Mouse (Mus musculus) v-Abl transformed pro-B cells (cell line): ENCODE measurements around the gene Det1.

Experiments
- in situ Hi-C, 2 experiments: fragments of 400-800 bp; cut with MboI; formaldehyde crosslinking; loops; one replicate each; pipeline ENCODE4 v1.15.1; 2025; ENCODE audit not compliant: unreplicated experiment in 2 of 2

Det1 gene

DNA sequence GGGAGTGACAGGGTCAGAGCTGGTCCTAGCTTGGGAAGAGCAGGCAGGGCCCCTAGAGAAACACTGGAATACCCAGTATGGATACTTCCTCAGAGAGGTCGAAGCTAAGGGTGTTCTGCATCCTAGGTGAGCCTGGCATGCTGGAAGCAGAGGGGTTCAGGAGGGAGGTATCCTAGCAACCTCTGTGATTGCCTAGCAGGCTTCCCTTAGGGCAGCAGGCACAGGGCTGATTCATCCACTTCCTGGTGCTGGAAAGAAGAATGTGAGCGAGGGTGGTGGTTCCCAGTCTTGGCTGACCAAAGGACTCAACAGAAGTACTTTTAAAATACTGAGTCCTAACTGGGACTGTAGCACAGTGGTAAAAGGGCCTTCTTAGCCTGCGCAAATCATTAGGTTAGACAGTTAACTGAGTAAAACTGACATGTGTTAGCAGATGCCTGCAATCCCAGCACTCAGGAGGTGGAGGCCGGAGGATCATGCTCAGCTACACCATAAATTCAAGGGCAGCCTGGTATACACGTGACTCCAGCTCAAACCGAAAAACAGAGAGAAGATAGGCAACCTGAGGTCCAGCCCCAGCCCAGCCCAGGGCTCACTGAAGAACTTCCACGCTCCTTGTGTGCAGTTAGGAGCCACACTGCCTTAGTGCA lies 16.9 kb upstream of the Det1 start:
- in situ Hi-C loops = no loop called here

DNA sequence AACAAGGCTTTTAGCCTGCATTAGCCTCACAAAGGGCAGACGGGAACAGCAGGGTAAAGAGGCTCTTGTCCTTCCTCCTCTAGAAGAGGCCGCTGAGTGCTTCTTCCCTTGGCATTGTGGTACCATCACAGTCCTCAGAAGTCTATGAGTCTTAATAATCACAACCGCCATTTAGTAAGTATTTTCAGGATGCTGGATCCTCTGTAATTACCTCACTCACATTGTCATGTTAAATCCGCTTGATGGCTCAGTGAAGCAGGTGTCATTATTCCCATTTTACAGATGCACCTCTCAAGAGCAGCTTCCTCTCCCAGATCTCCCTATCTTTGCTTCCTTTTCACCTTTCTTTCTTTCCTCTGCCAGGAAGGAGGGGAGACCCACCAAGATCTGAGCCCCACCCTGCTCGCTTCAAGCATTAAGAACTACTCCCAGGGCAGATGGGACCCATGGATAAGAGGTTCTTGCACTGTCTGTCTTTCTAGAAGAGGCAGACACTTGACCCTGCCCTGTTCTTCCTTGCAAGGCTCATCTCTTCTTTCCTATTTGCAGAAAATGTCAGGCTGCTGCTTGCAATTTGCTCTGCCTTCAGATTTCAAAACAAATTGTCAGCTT lies 8.1 kb upstream of the Det1 start:
- in situ Hi-C loops = no loop called here

DNA sequence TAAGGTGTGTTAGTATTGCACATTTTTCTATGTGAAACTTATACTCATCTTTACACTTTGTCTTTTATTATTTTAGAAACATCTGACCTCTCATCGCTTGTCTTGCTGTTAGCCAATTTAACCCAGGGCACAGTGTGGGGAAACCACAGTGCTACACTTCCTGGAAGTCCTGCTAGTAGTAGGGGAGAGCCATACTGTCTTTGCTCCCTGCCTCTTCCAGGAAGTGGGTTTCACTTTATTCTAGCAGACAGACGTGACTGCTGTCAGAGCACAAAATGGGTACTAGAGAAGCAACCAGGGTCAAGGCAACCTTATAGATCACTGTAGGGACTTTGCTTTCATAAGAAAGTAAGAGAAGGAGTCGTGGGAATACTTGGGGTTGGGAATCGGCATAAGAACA lies 7.0 kb upstream of the Det1 start:
- in situ Hi-C loops = loop anchor here in 1 of 2 experiments (5.0 kb wide), 1 partner anchor 62 kb away; no protein-coding TSS in a partner anchor

GRCm38 (mm10) chr7:78846066-78846716 lies 872 bp downstream of the Det1 start:
- in situ Hi-C loops = loop anchor here in 1 of 2 experiments (10.0 kb wide), 2 partner anchors 49 to 51 kb away; partner anchors contain the start of gene Aen

- in situ Hi-C loops = loop anchor here in 1 of 2 experiments (10.0 kb wide), 2 partner anchors 47 to 53 kb away; partner anchors contain the start of gene Aen
Observed at GRCm38 (mm10) chr7:78841601-78842000, 5.5 kb downstream of the Det1 start.

DNA sequence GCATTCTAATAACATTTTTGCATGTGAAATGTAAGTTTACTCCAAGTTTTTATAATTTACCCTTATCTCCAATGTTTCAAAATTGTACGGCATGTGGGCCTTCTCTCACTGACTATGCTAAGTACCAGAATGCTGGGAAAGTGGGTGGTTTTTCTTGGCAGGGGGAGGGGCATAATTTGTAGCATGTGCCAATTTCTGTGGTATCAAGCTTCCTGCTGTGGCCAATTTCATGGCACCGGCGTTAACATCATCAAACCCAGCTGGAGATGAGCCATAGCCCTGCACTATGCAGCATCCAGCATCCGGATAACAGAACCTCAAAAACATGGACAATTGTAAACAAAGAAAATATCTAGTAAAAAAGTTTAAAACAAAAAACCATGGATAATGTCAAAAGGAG lies 9.8 kb downstream of the Det1 start:
- in situ Hi-C loops = no loop called here

DNA sequence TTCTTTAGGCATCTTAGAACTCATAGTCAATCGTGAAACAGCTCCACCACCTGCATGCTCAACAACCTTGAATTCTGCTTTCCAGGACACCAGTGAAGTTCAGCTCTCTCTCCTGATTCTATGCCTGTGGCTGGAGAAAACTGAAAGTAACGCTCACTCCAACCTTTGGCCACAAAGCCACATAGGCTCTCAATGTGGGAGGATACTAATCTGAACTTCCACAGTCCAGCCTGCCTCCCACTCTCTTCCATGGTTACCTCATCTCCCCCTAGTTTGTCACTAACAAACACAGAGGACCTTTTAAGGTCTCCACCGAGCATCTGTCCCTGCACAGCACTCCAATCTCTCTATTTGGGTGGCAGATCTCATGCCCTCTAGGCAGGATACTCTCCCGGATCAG lies 11.4 kb downstream of the Det1 start:
- in situ Hi-C loops = no loop called here

- in situ Hi-C loops = no loop called here
Observed at GRCm38 (mm10) chr7:78827749-78828362, 19.2 kb downstream of the Det1 start.

DNA sequence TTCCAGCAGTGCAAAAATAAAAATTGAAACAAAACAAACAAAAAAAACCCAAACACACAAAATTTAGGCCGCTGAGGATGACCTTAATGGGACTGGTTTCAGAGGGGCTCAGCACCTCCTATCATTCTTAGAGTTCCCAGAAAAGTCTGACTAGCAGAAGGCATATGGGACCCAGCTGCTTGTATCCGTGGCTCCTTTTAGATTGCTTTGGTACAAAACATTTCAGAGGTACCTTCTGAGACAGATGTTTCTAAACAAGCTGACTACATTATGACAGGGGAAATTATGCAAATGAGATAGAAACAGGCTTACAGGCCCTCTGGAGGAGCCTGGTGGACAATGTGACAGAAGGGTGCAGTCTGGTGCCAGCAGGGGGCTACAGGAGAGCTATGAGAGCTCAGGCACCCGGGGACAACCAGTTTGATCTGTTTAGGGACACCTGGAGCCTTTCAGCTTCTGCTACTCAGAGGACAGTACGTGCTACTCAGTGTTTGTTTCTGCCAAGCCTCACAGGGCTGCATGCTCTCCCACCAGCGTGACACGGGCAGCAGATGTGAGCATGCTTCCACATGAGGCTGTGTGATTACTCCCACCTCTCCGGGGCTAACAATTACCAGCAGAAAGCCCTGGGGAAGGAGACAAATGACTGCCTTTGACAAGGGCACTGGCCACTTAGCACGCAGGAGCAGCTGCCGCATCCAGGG lies 20.2 kb downstream of the Det1 start:
- in situ Hi-C loops = no loop called here

- in situ Hi-C loops = no loop called here
Observed at GRCm38 (mm10) chr7:78818336-78818735, 28.7 kb downstream of the Det1 start.

GRCm38 (mm10) chr7:78814766-78815165 lies 32.3 kb downstream of the Det1 start:
- in situ Hi-C loops = no loop called here

DNA sequence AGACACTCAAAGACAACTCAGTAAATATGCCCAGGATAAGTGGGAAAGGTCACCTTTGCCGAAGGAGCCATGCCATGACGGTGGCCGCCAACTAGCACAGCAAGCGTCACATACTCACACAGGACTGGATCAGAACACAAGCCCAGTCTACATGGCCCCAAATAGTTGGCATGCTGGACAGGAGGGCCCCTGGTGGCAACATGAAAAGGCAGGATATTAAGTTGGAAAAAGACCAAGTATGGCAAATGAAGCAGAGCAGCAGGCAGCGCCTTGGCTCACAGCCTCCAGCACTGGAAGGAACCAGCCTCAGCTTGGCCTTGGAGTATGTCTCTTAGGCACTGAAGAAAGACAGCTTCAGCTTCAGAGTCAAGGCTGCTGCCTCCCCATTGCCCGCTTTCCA lies 33.3 kb downstream of the Det1 start:
- in situ Hi-C loops = no loop called here

DNA sequence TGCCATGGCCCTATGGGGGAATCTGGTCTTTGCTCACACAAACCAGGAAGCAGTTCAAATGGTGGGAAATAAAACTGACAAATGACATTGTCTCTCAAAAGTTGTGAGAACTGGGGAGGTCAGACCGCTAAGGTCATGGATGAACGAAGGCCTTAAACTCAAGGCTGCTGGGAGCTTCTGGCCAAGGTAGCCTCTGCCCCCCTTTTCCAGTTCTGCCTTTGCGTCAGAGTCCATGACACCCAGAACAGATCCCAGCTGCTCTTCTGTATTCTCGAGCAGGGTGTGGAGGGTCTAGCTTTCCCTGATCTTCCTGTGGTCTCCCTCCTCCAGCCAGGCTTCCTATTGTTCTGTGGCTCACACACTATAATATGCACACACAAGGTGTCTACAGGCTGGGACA lies 39.9 kb downstream of the Det1 start:
- in situ Hi-C loops = loop anchor here in 1 of 2 experiments (10.0 kb wide), 1 partner anchor 418 kb away; no protein-coding TSS in a partner anchor

- in situ Hi-C loops = loop anchor here in 1 of 2 experiments (10.0 kb wide), 1 partner anchor 421 kb away; no protein-coding TSS in a partner anchor
Observed at GRCm38 (mm10) chr7:78803841-78804240, 43.2 kb downstream of the Det1 start.

DNA sequence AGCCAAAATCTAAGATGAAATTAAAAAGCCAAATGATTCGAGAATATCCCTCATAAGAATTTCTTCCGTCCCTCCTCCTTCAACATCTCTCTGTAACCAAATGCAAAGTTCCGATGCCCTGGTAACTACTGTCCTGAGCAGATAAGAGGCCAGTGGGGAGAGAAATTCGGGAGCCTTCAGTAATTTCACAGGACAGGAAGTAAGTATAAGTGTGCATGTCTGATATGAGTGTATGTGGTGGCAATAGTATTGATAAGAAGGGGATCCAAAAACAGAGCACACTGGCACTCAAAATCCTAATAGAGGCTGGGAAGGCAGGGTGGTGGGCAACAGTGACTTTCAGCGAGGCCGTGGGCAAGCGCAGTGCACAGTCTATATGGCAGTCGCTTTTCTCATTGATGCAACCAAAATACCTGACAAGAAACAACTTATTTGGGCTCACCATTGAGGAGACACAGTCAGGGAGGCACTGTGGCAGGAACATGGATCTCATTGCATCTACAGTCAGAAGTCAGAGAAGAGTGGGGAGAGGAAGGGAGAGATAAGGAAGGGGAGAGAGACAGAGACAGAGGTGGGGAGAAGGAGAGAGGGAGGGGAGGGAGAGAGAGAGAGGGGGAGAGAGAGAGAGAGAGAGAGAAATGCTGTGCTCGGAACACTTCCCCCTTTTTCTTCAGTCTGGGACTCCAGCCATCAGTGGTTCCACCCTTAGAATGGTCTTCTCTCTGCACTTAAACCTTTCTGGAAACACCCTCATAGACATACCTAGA lies 47.1 kb downstream of the Det1 start:
- in situ Hi-C loops = loop anchor here (10.0 to 25.0 kb wide), 5 partner anchors 45 to 562 kb away; partner anchors contain the start of gene Det1 (in 1 of the 2)

DNA sequence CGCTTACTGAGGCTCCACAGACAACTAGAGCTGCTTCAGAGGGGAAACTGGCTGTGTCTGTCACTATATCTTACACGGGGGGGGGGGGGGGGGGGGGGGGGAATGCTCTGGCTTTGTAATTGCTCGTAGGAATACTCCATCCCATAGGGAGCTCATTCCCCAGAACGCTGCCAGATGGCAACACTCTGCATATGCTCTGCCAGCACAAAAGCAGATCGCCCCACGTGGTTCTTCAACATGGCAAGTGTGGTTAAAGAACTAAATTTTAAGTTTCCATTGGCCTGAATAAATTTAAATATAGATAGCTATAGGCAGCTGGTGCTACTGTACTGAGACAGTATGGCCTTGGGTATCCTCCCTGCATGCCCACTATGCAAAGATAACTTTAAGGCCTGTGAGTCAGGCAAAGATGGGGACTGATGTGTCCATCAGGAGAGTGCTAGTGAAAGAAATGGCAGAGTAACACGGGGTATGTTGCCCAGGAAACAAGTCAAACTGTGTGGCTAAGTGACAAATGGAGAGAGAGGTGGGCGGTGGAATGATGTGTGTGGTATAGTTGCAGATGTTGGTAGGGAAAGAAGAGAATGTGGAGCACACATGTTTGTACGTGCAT lies 49.1 kb downstream of the Det1 start:
- in situ Hi-C loops = loop anchor here (10.0 to 25.0 kb wide), 4 partner anchors 47 to 564 kb away; partner anchors contain the start of gene Det1 (in 1 of the 2)

DNA sequence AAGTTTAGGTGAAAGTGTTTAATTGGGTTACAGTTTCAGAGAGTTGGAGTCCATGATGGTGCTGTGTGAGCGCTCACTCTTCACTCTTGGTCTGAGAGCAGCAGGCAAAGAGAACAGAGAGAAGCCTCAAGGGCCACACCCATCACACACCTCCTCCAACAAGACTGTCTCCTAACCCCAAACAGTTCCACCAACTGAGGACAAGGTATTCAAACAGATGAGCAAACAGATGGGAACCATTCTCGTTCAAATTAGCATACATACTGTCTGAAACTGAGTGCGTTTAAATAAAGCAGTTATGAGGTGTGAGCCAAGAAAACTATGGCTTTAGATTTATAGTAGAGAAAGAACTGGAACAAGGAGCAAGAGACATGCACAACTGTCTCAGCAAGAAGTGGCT lies 50.4 kb downstream of the Det1 start:
- in situ Hi-C loops = loop anchor here (10.0 to 25.0 kb wide), 4 partner anchors 48 to 566 kb away; partner anchors contain the start of gene Det1 (in 1 of the 2)

DNA sequence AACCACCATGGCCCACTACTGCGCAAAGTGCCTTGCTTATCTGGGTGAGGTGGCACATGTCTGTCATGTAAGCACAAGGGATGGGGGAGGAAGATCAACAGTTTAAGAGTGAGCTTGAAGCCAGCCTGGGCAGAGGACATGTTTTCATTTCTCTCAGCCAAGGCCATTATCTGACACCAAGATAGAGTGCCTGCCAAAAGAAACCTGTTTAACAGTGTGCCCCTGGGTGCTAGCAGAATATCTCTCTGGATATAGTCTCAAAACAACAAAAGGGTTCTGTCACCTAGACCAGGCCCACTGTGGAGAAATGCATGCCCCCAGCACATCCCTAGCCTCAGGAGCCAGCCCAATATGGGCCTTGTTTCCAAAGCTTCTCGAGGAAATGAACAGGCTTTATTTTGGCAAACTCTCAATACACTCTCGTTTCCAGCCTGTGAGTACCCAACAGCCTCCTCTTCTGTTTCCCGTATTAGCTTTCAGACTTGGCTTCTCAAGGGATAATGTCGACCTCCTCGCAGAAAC lies 52.4 kb downstream of the Det1 start:
- in situ Hi-C loops = loop anchor here (5.0 to 25.0 kb wide), 7 partner anchors 50 to 568 kb away; partner anchors contain the start of gene Det1 (in 1 of the 2)
